Mouse (Mus musculus): Measurements from ENCODE around the gene Prim2.

DNA sequence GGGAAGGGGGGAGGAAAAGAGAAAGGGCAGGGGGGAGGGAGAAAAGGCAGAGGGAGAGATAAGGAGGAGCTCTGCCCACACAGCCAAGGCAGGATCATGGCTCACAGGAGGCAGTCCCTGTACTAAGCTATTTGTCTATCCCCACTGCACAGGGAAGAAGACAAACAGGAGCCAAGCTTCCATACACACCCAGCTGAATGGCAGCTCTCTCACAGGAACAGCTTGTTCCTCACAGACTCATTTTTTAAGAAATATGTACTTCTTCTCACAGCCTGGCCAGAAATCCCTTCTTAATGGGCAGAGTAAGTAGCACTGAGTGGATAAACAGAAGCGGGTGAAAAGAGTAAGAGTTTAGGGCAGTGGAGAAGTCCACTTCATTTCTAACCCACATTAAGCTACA, 23.9 kb downstream of the Prim2 start:
- no peak for TF ChIP-seq CTCF (conservative IDR thresholded peaks at IDR 0.05; ENCODE audit: low read length)
- TF ChIP-seq POU5F1 (IDR thresholded peaks at IDR 0.05; ENCODE audit: borderline replicate concordance, low read length), result no peak
- no peak for TF ChIP-seq NANOG (IDR thresholded peaks at IDR 0.05; ENCODE audit: borderline replicate concordance, low read length)
